In the genomic region with DNA sequence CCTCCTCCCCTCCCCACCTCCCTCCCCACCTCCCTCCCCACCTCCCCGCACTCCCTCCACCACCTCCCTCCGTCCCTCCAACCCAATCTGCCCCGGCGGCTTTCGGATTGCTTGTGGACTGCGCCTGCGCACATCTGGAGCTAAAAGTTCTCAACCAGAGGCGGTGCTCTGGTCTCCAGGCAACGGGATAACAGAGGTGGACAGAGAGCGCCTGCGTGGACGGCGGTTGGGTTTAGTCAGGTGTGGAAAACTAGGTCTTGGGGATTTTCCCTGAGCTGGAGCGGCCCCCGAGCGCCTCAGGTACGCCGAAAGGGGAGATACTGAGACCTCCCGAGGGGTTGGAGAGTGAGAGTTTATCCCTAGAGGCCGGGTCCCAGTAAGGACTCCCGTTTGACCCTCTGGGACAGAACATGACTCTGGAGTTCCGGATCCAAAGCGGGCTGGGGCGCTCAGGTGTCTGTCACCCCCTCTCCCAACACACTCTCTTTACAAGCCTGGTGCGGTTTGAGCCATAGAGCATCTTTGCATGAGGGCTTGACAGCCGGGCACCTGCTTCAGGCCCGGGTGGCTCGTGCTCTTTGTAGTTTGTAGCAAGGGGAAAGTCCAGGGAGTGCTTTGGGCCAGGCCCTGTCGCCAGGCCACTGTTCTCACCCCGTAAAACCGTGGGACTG, we compare ENCODE assay signal across 8 mouse cellular contexts. TPM values are rescaled to one million over a fixed set of nuclear protein-coding genes. Genes with fewer than 3 reads are reported as not detected.
A peak's percentile ranks its signal among the peaks of the same experiment; 100 is the strongest.
DNase-seq lines count a peak whose midpoint lies in the region; ATAC-seq and TF ChIP-seq lines count a peak whose summit lies in the region.

A gene (plus strand): TSS at position 106 of the 671 bp plus-strand sequence.

- H3K27me3 ChIP-seq in erythroblast, embryonic 14.5 days (ENCODE audit: control insufficient read depth) = peaks cover 31% of the 10 kb centered on the region
- peaks cover 5% of the 10 kb centered on the region for H3K27me3 ChIP-seq in heart, embryonic 11.5 days (ENCODE audit: control insufficient read depth, insufficient read depth, low read length)
- no peaks in the 10 kb centered on the region for H3K27me3 ChIP-seq in kidney, embryonic 14.5 days (ENCODE audit: control insufficient read depth, insufficient read depth, low read length)
- H3K27me3 ChIP-seq in limb, embryonic 15.5 days = no peaks in the 10 kb centered on the region
- no peaks in the 10 kb centered on the region for H3K27me3 ChIP-seq in midbrain, embryonic 16.5 days (ENCODE audit: control insufficient read depth, insufficient read depth, low read depth, low read length)
- no peaks in the 10 kb centered on the region for H3K27me3 ChIP-seq in spleen, adult 2 months (ENCODE audit: control insufficient read depth, insufficient read depth, low read length)

- H3K9ac ChIP-seq in heart, embryonic 11.5 days (ENCODE audit: low read depth, low read length) = peak within 1 kb of the TSS; percentile 76
- H3K9ac ChIP-seq in kidney, embryonic 14.5 days (ENCODE audit: low read depth, low read length) = peak within 1 kb of the TSS; percentile 65
- peak within 1 kb of the TSS; percentile 18; the same call in 1 of the 2 replicates for H3K9ac ChIP-seq in limb, embryonic 15.5 days
- peak within 1 kb of the TSS; percentile 69 for H3K9ac ChIP-seq in midbrain, embryonic 16.5 days (ENCODE audit: low read depth, low read length)

- no peak for TF ChIP-seq CTCF in spleen, adult 2 months (IDR thresholded peaks at IDR 0.05; ENCODE audit: extremely low read depth, insufficient read depth, insufficient read length, insufficient replicate concordance)

- no peak within 1 kb of the TSS for H3K27ac ChIP-seq in heart, embryonic 11.5 days (ENCODE audit: low read depth, low read length)
- peak within 1 kb of the TSS; percentile 76; the same call in 1 of the 2 replicates for H3K27ac ChIP-seq in kidney, embryonic 14.5 days (ENCODE audit: low read depth, low read length)
- peak within 1 kb of the TSS; percentile 84 for H3K27ac ChIP-seq in limb, embryonic 15.5 days
- 0 out of 2 replicates have a peak within 1 kb of the TSS, but pooled peaks have one; percentile 28 for H3K27ac ChIP-seq in midbrain, embryonic 16.5 days (ENCODE audit: low read length)
- H3K27ac ChIP-seq in spleen, adult 2 months (ENCODE audit: insufficient read depth, low read length) = peak within 1 kb of the TSS; percentile 25; the same call in 1 of the 2 replicates

- peak within 1 kb of the TSS; percentile 87 for H3K4me2 ChIP-seq in heart, embryonic 11.5 days
- peak within 1 kb of the TSS; percentile 84 for H3K4me2 ChIP-seq in kidney, embryonic 14.5 days (replicated peaks; ENCODE audit: low read depth, low read length)
- H3K4me2 ChIP-seq in limb, embryonic 15.5 days = peak within 1 kb of the TSS; percentile 83
- peak within 1 kb of the TSS; percentile 94 for H3K4me2 ChIP-seq in midbrain, embryonic 16.5 days (ENCODE audit: low read length)

- H3K36me3 ChIP-seq in erythroblast, embryonic 14.5 days (ENCODE audit: control insufficient read depth) = no peaks in the 10 kb centered on the region
- no peaks in the 10 kb centered on the region for H3K36me3 ChIP-seq in heart, embryonic 11.5 days (ENCODE audit: control insufficient read depth, insufficient read depth, low read length)
- H3K36me3 ChIP-seq in kidney, embryonic 14.5 days (ENCODE audit: control insufficient read depth, insufficient read depth, low read length) = no peaks in the 10 kb centered on the region
- H3K36me3 ChIP-seq in limb, embryonic 15.5 days = no peaks in the 10 kb centered on the region
- H3K36me3 ChIP-seq in midbrain, embryonic 16.5 days (ENCODE audit: control insufficient read depth, insufficient read depth, low read length) = no peaks in the 10 kb centered on the region
- no peaks in the 10 kb centered on the region for H3K36me3 ChIP-seq in spleen, adult 2 months (ENCODE audit: control insufficient read depth, insufficient read depth, low read length)

- H3K4me3 ChIP-seq in erythroblast, embryonic 14.5 days (replicated peaks) = peak within 1 kb of the TSS; percentile 65
- H3K4me3 ChIP-seq in heart, embryonic 11.5 days (ENCODE audit: low read depth, low read length) = peak within 1 kb of the TSS; percentile 58
- peak within 1 kb of the TSS; percentile 55 for H3K4me3 ChIP-seq in kidney, embryonic 14.5 days (ENCODE audit: low read length)
- peak within 1 kb of the TSS; percentile 45 for H3K4me3 ChIP-seq in limb, embryonic 15.5 days
- peak within 1 kb of the TSS; percentile 54 for H3K4me3 ChIP-seq in midbrain, embryonic 16.5 days (ENCODE audit: low read depth, low read length)
- peak within 1 kb of the TSS; percentile 48; the same call in 1 of the 2 replicates for H3K4me3 ChIP-seq in spleen, adult 2 months (ENCODE audit: extremely low read depth, insufficient read depth, insufficient read length)

- no peak for TF ChIP-seq POLR2A in spleen, adult 2 months (IDR thresholded peaks at IDR 0.05; ENCODE audit: low read depth, low read length)

- peak; percentile 79 for ATAC-seq in heart, embryonic 11.5 days (replicated peaks; ENCODE audit: insufficient number of reproducible peaks, low FRiP score, low TSS enrichment)
- peak; percentile 90 for ATAC-seq in kidney, embryonic 14.5 days (ENCODE audit: low FRiP score, low TSS enrichment)
- peak; percentile 79 for ATAC-seq in limb, embryonic 15.5 days (ENCODE audit: insufficient number of reproducible peaks, low FRiP score, low TSS enrichment, low read depth)
- ATAC-seq in midbrain, embryonic 16.5 days = peak; percentile 95

- H3K4me1 ChIP-seq in erythroblast, embryonic 14.5 days (ENCODE audit: control insufficient read depth) = peaks cover 15% of the 10 kb centered on the region
- H3K4me1 ChIP-seq in heart, embryonic 11.5 days (ENCODE audit: control insufficient read depth, insufficient read depth, low read length) = peaks cover 11% of the 10 kb centered on the region; the same call in 1 of the 2 replicates
- H3K4me1 ChIP-seq in kidney, embryonic 14.5 days (ENCODE audit: control insufficient read depth, insufficient read depth, low read length) = peaks cover 8% of the 10 kb centered on the region; the same call in 1 of the 2 replicates
- H3K4me1 ChIP-seq in limb, embryonic 15.5 days = peaks cover 30% of the 10 kb centered on the region
- 0 out of 2 replicates have a peak, but pooled peaks cover 5% of the 10 kb centered on the region for H3K4me1 ChIP-seq in midbrain, embryonic 16.5 days (ENCODE audit: control insufficient read depth, insufficient read depth, low read length)
- no peaks in the 10 kb centered on the region; the same call in 1 of the 2 replicates for H3K4me1 ChIP-seq in spleen, adult 2 months (ENCODE audit: control insufficient read depth, insufficient read depth, insufficient read length)

- DNase-seq in cerebellum, postnatal 10 days = peak; percentile 40 to 69
- DNase-seq in cerebellum, adult 11-12 months = no peak
- peak; percentile 71 to 72 for DNase-seq in spleen, adult 2 months (ENCODE audit: low read depth in 1 of 2, low spot score in 2 of 2)

- 3% methylated on average over 30 of the region's 31 CpGs for WGBS in heart, embryonic 11.5 days (ENCODE audit: insufficient replicate concordance)
- WGBS in kidney, embryonic 14.5 days = 1% methylated on average over 30 of the region's 31 CpGs
- WGBS in limb, embryonic 15.5 days = 2% methylated on average over 30 of the region's 31 CpGs
- WGBS in midbrain, embryonic 16.5 days = 3% methylated on average over 30 of the region's 31 CpGs
- WGBS in spleen, adult 2 months = 11% methylated on average over 30 of the region's 31 CpGs

- no peaks in the 10 kb centered on the region for H3K9me3 ChIP-seq in erythroblast, embryonic 14.5 days (ENCODE audit: control insufficient read depth, low read length)
- no peaks in the 10 kb centered on the region for H3K9me3 ChIP-seq in heart, embryonic 11.5 days (replicated peaks; ENCODE audit: control insufficient read depth, low read length)
- peaks cover 5% of the 10 kb centered on the region; the same call in 1 of the 2 replicates for H3K9me3 ChIP-seq in kidney, embryonic 14.5 days (ENCODE audit: control insufficient read depth, low read length)
- no peaks in the 10 kb centered on the region for H3K9me3 ChIP-seq in limb, embryonic 15.5 days
- H3K9me3 ChIP-seq in midbrain, embryonic 16.5 days (replicated peaks; ENCODE audit: control insufficient read depth, low read length, poor library complexity, severe bottlenecking) = no peaks in the 10 kb centered on the region

RNA-seq across cellular contexts. Expression of the gene that starts here (rescaled TPM):
- 0.01 TPM in 1 of 2 replicates, not detected in the other for polyA plus RNA-seq in erythroblast, embryonic 14.5 days (2012)
- polyA plus RNA-seq in heart, embryonic 11.5 days (2014; fragmentation: Nextera tagmentation; extraction: Ambion mirVana) = 0.69 and 0.93 TPM in 2 replicates
- 2.0 and 3.2 TPM in 2 replicates for polyA plus RNA-seq in kidney, embryonic 14.5 days (2014; fragmentation: Nextera tagmentation; extraction: Ambion mirVana)
- 1.9 and 2.2 TPM in 2 replicates for polyA plus RNA-seq in limb, embryonic 15.5 days (2015; fragmentation: Nextera tagmentation; extraction: Ambion mirVana)
- 2.2 and 2.4 TPM in 2 replicates for polyA plus RNA-seq in midbrain, embryonic 16.5 days (2015; fragmentation: Nextera tagmentation; extraction: Ambion mirVana)
- 0.28 and 0.33 TPM in 2 replicates for polyA plus RNA-seq in spleen, adult 2 months (2012; rRNA removed)

Comparison
In these comparisons a context has a peak if more than half of its experiments do, and no peak if none do; other contexts are left out.
1. Peak in ATAC-seq, H3K4me3 ChIP-seq, H3K9ac ChIP-seq and H3K4me2 ChIP-seq in heart, embryonic 11.5 days; RNA of the gene not detected or under 1 TPM.
2. Peak in DNase-seq, H3K4me3 ChIP-seq and H3K27ac ChIP-seq in spleen, adult 2 months; RNA of the gene not detected or under 1 TPM.
3. H3K9ac ChIP-seq: peak in every context shown above with its lines; median percentile 76 in heart, embryonic 11.5 days; 69 in midbrain, embryonic 16.5 days; 65 in kidney, embryonic 14.5 days; 18 in limb, embryonic 15.5 days.